18 mouse cellular contexts compared by ENCODE assay signal in genomic region chr3:133748756-133749737, GRCm38 (mm10).
DNase-seq lines count a peak whose midpoint lies in the region; ATAC-seq lines count a peak whose summit lies in the region.
"Had no signal": no experiment of that assay in that cellular context is flagged by ENCODE, and none has a peak within 500 bp of the region (broad histone marks: within the 10 kb centered on the region; RNA-seq: fewer than 3 reads in every experiment).

No protein-coding gene starts in this region.

- no peaks in the 10 kb centered on the region for H3K27me3 ChIP-seq in kidney, embryonic 14.5 days (ENCODE audit: control insufficient read depth, insufficient read depth, low read length)
- H3K27me3 ChIP-seq: embryonic facial prominence, embryonic 13.5 days; heart, embryonic 15.5 days; megakaryocyte, embryonic 14.5 days had no signal

- H3K9ac ChIP-seq in kidney, embryonic 14.5 days (ENCODE audit: low read depth, low read length), result no peak overlapping the region
- H3K9ac ChIP-seq: embryonic facial prominence, embryonic 13.5 days; heart, embryonic 15.5 days; liver, embryonic 14.5 days had no signal

- peak; percentile 81 for DNase-seq in kidney, adult 11 months
- peak; percentile 49 to 52 for DNase-seq in B cell, adult 2 months
- peak; percentile 36 for DNase-seq in fat pad, adult 2 months (ENCODE audit: extremely low read depth, low read depth, low spot score)
- peak; percentile 27 for DNase-seq in spleen, adult 18-20 months
- DNase-seq in heart, adult 11 months, result no peak
- no peak for DNase-seq in left cerebral cortex, postnatal 4 days
- DNase-seq: cerebellum, adult 9-10 months; gastrocnemius, adult 2 months; heart, adult 2 months; right cerebral cortex, adult 18-20 months; thymus, postnatal 4 days had no signal

- ATAC-seq in kidney, embryonic 14.5 days (ENCODE audit: low FRiP score, low TSS enrichment), result no peak
- ATAC-seq: midbrain, embryonic 16.5 days had no signal

- no peak overlapping the region for H3K4me3 ChIP-seq in kidney, embryonic 14.5 days (ENCODE audit: low read length)
- H3K4me3 ChIP-seq: embryonic facial prominence, embryonic 13.5 days; gastrocnemius, adult 2 months; heart, adult 2 months; heart, embryonic 15.5 days; hindbrain, embryonic 10.5 days; megakaryocyte, embryonic 14.5 days had no signal

- H3K9me3 ChIP-seq in kidney, embryonic 14.5 days (ENCODE audit: control insufficient read depth, low read length), result no peaks in the 10 kb centered on the region
- H3K9me3 ChIP-seq: embryonic facial prominence, embryonic 13.5 days; heart, embryonic 15.5 days; hindbrain, embryonic 10.5 days; megakaryocyte, embryonic 14.5 days had no signal

- peaks cover 16% of the 10 kb centered on the region; the same call in 1 of the 2 replicates for H3K4me1 ChIP-seq in kidney, embryonic 14.5 days (ENCODE audit: control insufficient read depth, insufficient read depth, low read length)

- H3K4me2 ChIP-seq in kidney, embryonic 14.5 days (replicated peaks; ENCODE audit: low read depth, low read length), result no peak overlapping the region
- H3K4me2 ChIP-seq: embryonic facial prominence, embryonic 13.5 days; heart, embryonic 15.5 days had no signal

- no peaks in the 10 kb centered on the region for H3K36me3 ChIP-seq in kidney, embryonic 14.5 days (ENCODE audit: control insufficient read depth, insufficient read depth, low read length)
- H3K36me3 ChIP-seq: embryonic facial prominence, embryonic 13.5 days; heart, embryonic 15.5 days; hindbrain, embryonic 10.5 days had no signal

- intact Hi-C loops in left cerebral cortex, postnatal 4 days (cut with DNase I), result no loop called here

- WGBS in kidney, embryonic 14.5 days, result 89% methylated on average over 10 of the region's 10 CpGs

- H3K27ac ChIP-seq in kidney, embryonic 14.5 days (ENCODE audit: low read depth, low read length), result no peak overlapping the region
- H3K27ac ChIP-seq: embryonic facial prominence, embryonic 13.5 days; gastrocnemius, adult 2 months; heart, adult 2 months; heart, embryonic 15.5 days; hindbrain, embryonic 10.5 days; liver, embryonic 14.5 days had no signal

Comparison
In these comparisons a context has a peak if more than half of its experiments do, and no peak if none do; other contexts are left out.
1. DNase-seq: peak in kidney, adult 11 months (single experiment), B cell, adult 2 months (2 of 2), fat pad, adult 2 months (single experiment) and spleen, adult 18-20 months (2 of 2); none in heart, adult 11 months (single experiment) and left cerebral cortex, postnatal 4 days (single experiment).